Mouse (Mus musculus): Measurements from ENCODE around the gene Btbd9.

- TF ChIP-seq CTCF (IDR thresholded peaks at IDR 0.05; ENCODE audit: control insufficient read depth, insufficient read depth, insufficient read length): no peak
- TF ChIP-seq CEBPB (IDR thresholded peaks at IDR 0.05; ENCODE audit: low read depth): no peak
- TF ChIP-seq USF1 (IDR thresholded peaks at IDR 0.05; ENCODE audit: low read depth): no peak
- no peak for TF ChIP-seq MYOG (IDR thresholded peaks at IDR 0.05; ENCODE audit: control insufficient read depth, extremely low read depth, insufficient read length)
- no peak for TF ChIP-seq MYOD1 (IDR thresholded peaks at IDR 0.05; ENCODE audit: control insufficient read depth, insufficient read length, low read depth)
- TF ChIP-seq FOSL1 (IDR thresholded peaks at IDR 0.05; ENCODE audit: insufficient read depth, low read length, poor library complexity, severe bottlenecking): no peak
These were observed 269.1 kb downstream of the Btbd9 start for GRCm38 (mm10) chr17:30307168-30307567.

All from C2C12 (cell line).